Mouse (Mus musculus) heart, postnatal 36 days (tissue): ENCODE measurements around the gene Pipox. TPM values are rescaled to one million over a fixed set of nuclear protein-coding genes. Genes with fewer than 3 reads are reported as not detected.
A peak's percentile ranks its signal among the peaks of the same experiment; 100 is the strongest.

Source experiments
- DNase-seq, 2 experiments: peaks; one replicate each; pipeline ENCODE4 v3.0.0; 2021 to 2022
- intact Hi-C: fragments of 180-260 bp; cut with DNase I; formaldehyde crosslinking; loops from one replicate; pipeline ENCODE4 v1.15.1; 2025
- total RNA-seq, 2 experiments: library from RNA; stranded (reverse); gene quantifications; 2 replicates each; pipeline ENCODE4 v1.2.3; 2021

Gene Pipox
- total RNA-seq, 2 experiments from 2014 or later: 0.53 to 0.89 TPM

GRCm38 (mm10) chr11:77850401-77851244 is 43.3 kb downstream of the Pipox start:
- intact Hi-C loops: no loop called here
- DNase-seq: peak in 1 of 2 experiments; percentile 36

DNA sequence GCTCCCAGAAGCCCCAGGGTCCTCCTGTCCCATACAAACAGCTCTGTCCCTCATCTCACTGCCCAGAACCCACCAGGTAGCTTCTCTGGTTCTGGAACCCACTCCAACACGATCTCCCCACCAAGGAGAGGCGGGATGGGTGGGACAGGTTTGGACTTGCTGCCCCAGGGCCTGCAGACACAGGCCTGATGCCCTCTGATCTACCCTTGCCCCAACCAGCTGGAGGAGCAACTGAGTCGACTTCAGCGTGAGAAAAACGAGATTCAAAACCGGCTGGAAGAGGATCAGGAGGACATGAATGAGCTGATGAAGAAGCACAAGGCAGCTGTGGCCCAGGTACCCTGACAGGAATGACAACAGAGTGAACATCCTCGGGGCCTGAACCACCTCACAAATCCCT is 44.7 kb downstream of the Pipox start:
- DNase-seq: no peak
- intact Hi-C loops: no loop called here

DNA sequence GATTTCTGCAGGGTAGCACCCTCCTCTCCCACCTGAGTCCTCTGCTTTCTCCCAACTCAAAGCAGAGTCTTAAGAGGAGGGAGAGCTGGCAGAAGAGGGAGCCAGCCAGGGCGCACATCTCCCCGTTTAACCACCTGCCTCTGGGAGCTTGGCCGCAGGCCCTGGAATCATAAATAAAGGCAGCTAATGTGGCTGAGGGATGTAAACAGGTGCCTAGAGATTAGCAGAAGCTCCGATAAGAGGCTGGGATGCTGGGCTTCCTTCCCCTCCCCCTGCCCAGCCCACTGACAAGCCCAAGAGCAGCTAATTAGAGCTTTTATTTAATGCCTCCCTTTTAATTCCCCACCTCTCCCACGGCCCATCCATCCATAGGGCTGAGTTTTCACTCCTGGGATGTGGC is 45.8 kb downstream of the Pipox start:
- DNase-seq: no peak
- intact Hi-C loops: no loop called here

- no peak for DNase-seq
- intact Hi-C loops: no loop called here
These were observed 46.2 kb downstream of the Pipox start for GRCm38 (mm10) chr11:77847599-77848128.

GRCm38 (mm10) chr11:77843906-77844200 is 50.0 kb downstream of the Pipox start:
- DNase-seq: no peak
- intact Hi-C loops: no loop called here

- intact Hi-C loops: no loop called here
- no peak for DNase-seq
These were observed 50.6 kb downstream of the Pipox start for GRCm38 (mm10) chr11:77843068-77843905.

DNA sequence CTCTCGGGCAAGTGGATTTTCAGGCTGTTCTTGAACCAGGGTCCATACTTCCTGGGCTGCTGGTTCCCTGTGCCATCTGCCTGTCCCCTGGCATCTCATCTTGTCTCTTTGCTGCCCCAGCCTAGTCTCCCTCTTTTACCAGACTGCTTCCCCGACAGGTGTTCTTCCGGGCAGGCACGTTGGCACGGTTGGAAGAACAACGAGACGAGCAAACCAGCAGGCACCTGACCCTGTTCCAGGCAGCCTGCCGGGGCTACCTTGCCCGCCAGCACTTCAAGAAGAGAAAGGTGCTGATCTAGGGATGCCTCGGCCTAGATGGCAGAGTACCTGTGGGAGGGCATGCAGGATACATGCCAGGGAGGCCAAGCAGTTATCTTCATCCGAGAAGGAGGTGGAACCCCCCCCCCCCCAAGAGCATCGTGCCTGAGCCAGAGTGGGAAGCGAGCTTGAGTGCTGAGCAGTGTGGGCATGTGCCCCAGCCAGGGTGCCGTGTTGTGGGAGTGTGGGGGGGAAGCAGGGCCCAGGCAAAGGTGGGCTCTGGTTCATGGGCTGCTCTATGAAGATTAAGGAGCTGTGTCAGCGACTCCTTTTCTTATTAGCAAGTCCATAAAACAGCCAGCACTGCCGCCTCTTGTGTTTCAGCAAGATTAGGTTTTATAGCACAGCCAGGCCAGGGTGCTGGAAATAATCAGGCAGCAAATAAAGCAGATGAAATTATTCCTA is 53.2 kb downstream of the Pipox start:
- intact Hi-C loops: no loop called here
- DNase-seq: no peak

- DNase-seq: no peak
- intact Hi-C loops: loop anchor here (5.0 kb wide), 1 partner anchor 39 kb away; no protein-coding TSS in a partner anchor
These were observed 56.0 kb downstream of the Pipox start for GRCm38 (mm10) chr11:77837856-77838255.

GRCm38 (mm10) chr11:77836751-77837150 is 57.1 kb downstream of the Pipox start:
- DNase-seq: no peak
- intact Hi-C loops: loop anchor here (5.0 kb wide), 1 partner anchor 41 kb away; no protein-coding TSS in a partner anchor

- DNase-seq: no peak
- intact Hi-C loops: loop anchor here (5.0 kb wide), 1 partner anchor 41 kb away; no protein-coding TSS in a partner anchor
These were observed 57.6 kb downstream of the Pipox start for GRCm38 (mm10) chr11:77836290-77836689.

GRCm38 (mm10) chr11:77835109-77835508 is 58.8 kb downstream of the Pipox start:
- intact Hi-C loops: loop anchor here (5.0 kb wide), 1 partner anchor 42 kb away; no protein-coding TSS in a partner anchor
- no peak for DNase-seq

- intact Hi-C loops: no loop called here
- no peak for DNase-seq
These were observed 61.4 kb downstream of the Pipox start for GRCm38 (mm10) chr11:77832541-77832940.

GRCm38 (mm10) chr11:77830875-77831274 is 63.0 kb downstream of the Pipox start:
- no peak for DNase-seq
- intact Hi-C loops: no loop called here

Other genes with a start within 250 kb of the Pipox start
- 10 to 100 TPM; 46.8 to 48.3 TPM for gene Nufip2, start 207.9 kb downstream of the Pipox start, total RNA-seq
- gene Cryba1, start 168.8 kb downstream of the Pipox start, total RNA-seq: not detected
- 100 to 1,000 TPM; 256 to 280 TPM for gene Myo18a, start 130.8 kb downstream of the Pipox start, total RNA-seq
- gene Gm10277, start 106.3 kb downstream of the Pipox start, total RNA-seq: not detected
- under 1 TPM; 0.16 to 0.44 TPM for gene Sez6, start 36.7 kb upstream of the Pipox start, total RNA-seq
- 10 to 100 TPM; 23.2 to 31.5 TPM for gene Phf12, start 88.7 kb upstream of the Pipox start, total RNA-seq
- 1 to 10 TPM; 3.9 to 5.0 TPM for gene Dhrs13, start 138.2 kb upstream of the Pipox start, total RNA-seq
- gene Flot2, start 143.8 kb upstream of the Pipox start, total RNA-seq: 10 to 100 TPM; 63.5 to 64.3 TPM
- 10 to 100 TPM; 26.2 to 28.4 TPM for gene Eral1, start 186.3 kb upstream of the Pipox start, total RNA-seq
- 10 to 100 TPM; 11.7 to 12.3 TPM for gene Fam222b, start 200.6 kb upstream of the Pipox start, total RNA-seq